Mouse (Mus musculus): ENCODE data around the gene Nphp1. TPM values are rescaled to one million over a fixed set of nuclear protein-coding genes. Genes with fewer than 3 reads are reported as not detected.

The Nphp1 gene
- polyA plus RNA-seq, 1 experiment: 25.9 TPM

- 79% methylated on average over 10 of the region's 10 CpGs for WGBS
- Histone ChIP-seq H3K27ac (ENCODE audit: insufficient read depth, low read depth, low read length) (no peak overlapping the region), H3K4me1 (ENCODE audit: control insufficient read depth, insufficient read depth, low read length) (no peaks in the 10 kb centered on the region), H3K36me3 (ENCODE audit: control insufficient read depth, insufficient read depth, low read length) (peaks cover 2% of the 10 kb centered on the region; the same call in 1 of the 2 replicates), H3K4me3 (ENCODE audit: insufficient read depth, low read depth, low read length) (no peak overlapping the region), H3K27me3 (replicated peaks; ENCODE audit: control insufficient read depth, insufficient read depth, low read length) (no peaks in the 10 kb centered on the region)
- DNase-seq: no peak
- TF ChIP-seq POLR2A (IDR thresholded peaks at IDR 0.05; ENCODE audit: low read depth, low read length): no peak
- TF ChIP-seq CTCF (conservative IDR thresholded peaks at IDR 0.05; ENCODE audit: insufficient read depth, insufficient read length, low read depth, low read length): no peak
Measured at GRCm38 (mm10) chr2:127760429-127761000, 28.2 kb downstream of the Nphp1 start.

GRCm38 (mm10) chr2:127760014-127760413, 28.7 kb downstream of the Nphp1 start:
- H3K4me1 ChIP-seq (ENCODE audit: control insufficient read depth, insufficient read depth, low read length): no peaks in the 10 kb centered on the region
- no peaks in the 10 kb centered on the region for H3K27me3 ChIP-seq (replicated peaks; ENCODE audit: control insufficient read depth, insufficient read depth, low read length)
- H3K27ac ChIP-seq (ENCODE audit: insufficient read depth, low read depth, low read length): no peak overlapping the region
- no peak for TF ChIP-seq POLR2A (IDR thresholded peaks at IDR 0.05; ENCODE audit: low read depth, low read length)
- TF ChIP-seq CTCF (conservative IDR thresholded peaks at IDR 0.05; ENCODE audit: insufficient read depth, insufficient read length, low read depth, low read length): no peak
- no peak overlapping the region for H3K4me3 ChIP-seq (ENCODE audit: insufficient read depth, low read depth, low read length)
- WGBS: 88% methylated on average over 6 of the region's 6 CpGs
- DNase-seq: no peak
- peaks cover 2% of the 10 kb centered on the region; the same call in 1 of the 2 replicates for H3K36me3 ChIP-seq (ENCODE audit: control insufficient read depth, insufficient read depth, low read length)

GRCm38 (mm10) chr2:127759157-127759880, 29.4 kb downstream of the Nphp1 start:
- H3K27ac ChIP-seq (ENCODE audit: insufficient read depth, low read depth, low read length): no peak overlapping the region
- no peak for DNase-seq
- H3K4me3 ChIP-seq (ENCODE audit: insufficient read depth, low read depth, low read length): no peak overlapping the region
- WGBS: 86% methylated on average over 5 of the region's 5 CpGs
- peaks cover 2% of the 10 kb centered on the region; the same call in 1 of the 2 replicates for H3K36me3 ChIP-seq (ENCODE audit: control insufficient read depth, insufficient read depth, low read length)
- H3K4me1 ChIP-seq (ENCODE audit: control insufficient read depth, insufficient read depth, low read length): no peaks in the 10 kb centered on the region
- H3K27me3 ChIP-seq (replicated peaks; ENCODE audit: control insufficient read depth, insufficient read depth, low read length): no peaks in the 10 kb centered on the region
- TF ChIP-seq POLR2A (IDR thresholded peaks at IDR 0.05; ENCODE audit: low read depth, low read length) (no peak), CTCF (conservative IDR thresholded peaks at IDR 0.05; ENCODE audit: insufficient read depth, insufficient read length, low read depth, low read length) (no peak; the same call in 1 of the 2 replicates)

- Histone ChIP-seq H3K36me3 (ENCODE audit: control insufficient read depth, insufficient read depth, low read length) (peaks cover 2% of the 10 kb centered on the region; the same call in 1 of the 2 replicates), H3K4me1 (ENCODE audit: control insufficient read depth, insufficient read depth, low read length) (no peaks in the 10 kb centered on the region), H3K27ac (ENCODE audit: insufficient read depth, low read depth, low read length) (no peak overlapping the region), H3K4me3 (ENCODE audit: insufficient read depth, low read depth, low read length) (no peak overlapping the region), H3K27me3 (replicated peaks; ENCODE audit: control insufficient read depth, insufficient read depth, low read length) (no peaks in the 10 kb centered on the region)
- 54% methylated on average over 8 of the region's 8 CpGs for WGBS
- TF ChIP-seq POLR2A (IDR thresholded peaks at IDR 0.05; ENCODE audit: low read depth, low read length) (no peak), CTCF (conservative IDR thresholded peaks at IDR 0.05; ENCODE audit: insufficient read depth, insufficient read length, low read depth, low read length) (no peak)
- DNase-seq: no peak
Measured at GRCm38 (mm10) chr2:127757171-127757570, 31.5 kb downstream of the Nphp1 start.

- no peaks in the 10 kb centered on the region; the same call in 1 of the 2 replicates for H3K36me3 ChIP-seq (ENCODE audit: control insufficient read depth, insufficient read depth, low read length)
- 97% methylated on average over 4 of the region's 4 CpGs for WGBS
- H3K27ac ChIP-seq (ENCODE audit: insufficient read depth, low read depth, low read length): no peak overlapping the region
- no peak overlapping the region for H3K4me3 ChIP-seq (ENCODE audit: insufficient read depth, low read depth, low read length)
- H3K4me1 ChIP-seq (ENCODE audit: control insufficient read depth, insufficient read depth, low read length): no peaks in the 10 kb centered on the region
- H3K27me3 ChIP-seq (replicated peaks; ENCODE audit: control insufficient read depth, insufficient read depth, low read length): no peaks in the 10 kb centered on the region
- no peak for DNase-seq
- TF ChIP-seq CTCF (conservative IDR thresholded peaks at IDR 0.05; ENCODE audit: insufficient read depth, insufficient read length, low read depth, low read length): no peak
- TF ChIP-seq POLR2A (IDR thresholded peaks at IDR 0.05; ENCODE audit: low read depth, low read length): no peak
Measured at GRCm38 (mm10) chr2:127754113-127754512, 34.6 kb downstream of the Nphp1 start.

- TF ChIP-seq CTCF (conservative IDR thresholded peaks at IDR 0.05; ENCODE audit: insufficient read depth, insufficient read length, low read depth, low read length): no peak
- no peak for TF ChIP-seq POLR2A (IDR thresholded peaks at IDR 0.05; ENCODE audit: low read depth, low read length)
- Histone ChIP-seq H3K4me1 (ENCODE audit: control insufficient read depth, insufficient read depth, low read length) (no peaks in the 10 kb centered on the region), H3K27ac (ENCODE audit: insufficient read depth, low read depth, low read length) (no peak overlapping the region), H3K4me3 (ENCODE audit: insufficient read depth, low read depth, low read length) (no peak overlapping the region), H3K36me3 (ENCODE audit: control insufficient read depth, insufficient read depth, low read length) (no peaks in the 10 kb centered on the region), H3K27me3 (replicated peaks; ENCODE audit: control insufficient read depth, insufficient read depth, low read length) (no peaks in the 10 kb centered on the region)
- DNase-seq: no peak
- 68% methylated on average over 11 of the region's 11 CpGs for WGBS
Measured at GRCm38 (mm10) chr2:127751849-127752610, 36.7 kb downstream of the Nphp1 start.

GRCm38 (mm10) chr2:127749376-127749775, 39.3 kb downstream of the Nphp1 start:
- DNase-seq: no peak
- TF ChIP-seq CTCF (conservative IDR thresholded peaks at IDR 0.05; ENCODE audit: insufficient read depth, insufficient read length, low read depth, low read length) (no peak), POLR2A (IDR thresholded peaks at IDR 0.05; ENCODE audit: low read depth, low read length) (no peak)
- H3K27ac ChIP-seq (ENCODE audit: insufficient read depth, low read depth, low read length): no peak overlapping the region
- 52% methylated on average over 1 of the region's 1 CpGs for WGBS
- no peaks in the 10 kb centered on the region for H3K4me1 ChIP-seq (ENCODE audit: control insufficient read depth, insufficient read depth, low read length)
- no peaks in the 10 kb centered on the region for H3K27me3 ChIP-seq (replicated peaks; ENCODE audit: control insufficient read depth, insufficient read depth, low read length)
- H3K4me3 ChIP-seq (ENCODE audit: insufficient read depth, low read depth, low read length): no peak overlapping the region
- H3K36me3 ChIP-seq (ENCODE audit: control insufficient read depth, insufficient read depth, low read length): no peaks in the 10 kb centered on the region

Data from kidney, adult 2 months (tissue).